Mouse (Mus musculus): ENCODE results near the gene Uvrag.

DNA sequence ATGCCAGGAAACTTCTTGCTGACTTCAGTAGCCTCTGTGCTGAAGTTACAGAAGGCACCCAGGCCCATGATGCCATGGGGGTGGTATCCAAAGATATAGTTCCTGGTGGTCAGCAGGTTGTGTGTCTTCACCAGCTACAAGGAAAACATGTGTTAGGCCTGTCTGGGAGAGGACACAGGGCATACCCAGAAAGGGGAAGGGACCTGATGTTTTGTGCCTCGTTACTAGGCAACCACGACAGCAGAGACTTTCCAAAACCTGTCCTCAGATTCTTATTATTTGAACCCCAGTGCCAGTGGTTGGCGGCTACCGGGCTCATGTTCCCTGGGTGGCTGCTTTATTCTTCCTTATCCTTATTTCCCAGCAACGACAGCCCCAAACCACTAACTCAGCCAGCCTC, 18.0 kb upstream of the Uvrag start:
- TF ChIP-seq POLR2A (IDR thresholded peaks at IDR 0.05; ENCODE audit: low read depth, low read length) (no peak), CTCF (IDR thresholded peaks at IDR 0.05; ENCODE audit: extremely low read depth, insufficient read depth, insufficient read length, insufficient replicate concordance) (no peak)
